Mouse (Mus musculus) ovary, adult 18-20 months (tissue): ENCODE results near the gene Exoc7.

Experiments
- DNase-seq: peaks from one replicate; pipeline ENCODE4 v3.0.0; 2022; ENCODE audit warnings: low spot score, mixed read lengths

Exoc7 gene

GRCm38 (mm10) chr11:116239797-116240196, 67.2 kb downstream of the Exoc7 start:
- no peak for DNase-seq
